Mouse (Mus musculus): Measurements from ENCODE around the gene Map2k1.

Gene Map2k1

DNA sequence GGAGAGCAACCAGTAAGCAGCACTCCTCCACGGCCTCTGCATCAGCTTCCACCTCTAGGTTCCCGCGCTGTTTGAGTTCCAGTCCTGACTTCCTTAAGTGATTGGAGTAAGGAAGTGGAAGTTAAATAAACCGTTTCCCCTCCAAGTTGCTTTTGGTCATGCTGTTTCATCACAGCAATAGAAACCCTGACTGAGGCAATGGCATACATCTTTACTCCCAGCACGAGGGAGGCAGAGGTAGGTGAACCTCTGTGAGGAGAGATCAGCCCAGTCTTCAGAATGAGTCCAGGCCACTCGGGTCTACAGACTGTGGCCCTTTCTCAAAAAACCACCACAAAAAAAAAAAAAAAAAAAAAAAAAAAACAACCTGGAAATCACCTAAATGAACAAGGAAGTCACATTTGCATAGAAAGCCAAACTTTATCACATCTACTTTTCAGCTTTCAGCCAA, 11.0 kb downstream of the Map2k1 start:
- DNase-seq, result no peak

DNA sequence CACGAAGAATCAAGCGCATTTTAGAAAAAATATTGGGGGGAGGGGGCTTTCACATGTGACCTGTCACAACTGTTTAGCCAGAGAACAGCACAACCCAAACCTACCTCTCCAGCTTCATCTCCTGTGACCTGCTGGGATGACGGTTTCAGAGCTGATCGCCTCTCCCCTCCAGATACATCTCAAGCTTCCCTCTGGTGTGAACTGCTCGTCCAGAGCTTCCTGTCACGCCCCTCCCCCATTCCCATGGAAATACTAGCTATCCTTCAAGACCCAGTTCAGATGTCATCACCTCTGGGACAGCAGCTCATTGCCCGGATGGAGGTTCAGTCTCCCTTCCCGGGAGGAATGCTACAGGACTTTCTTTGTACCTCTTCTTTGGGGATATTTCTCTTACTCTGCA, 12.8 kb downstream of the Map2k1 start:
- no peak for DNase-seq

DNA sequence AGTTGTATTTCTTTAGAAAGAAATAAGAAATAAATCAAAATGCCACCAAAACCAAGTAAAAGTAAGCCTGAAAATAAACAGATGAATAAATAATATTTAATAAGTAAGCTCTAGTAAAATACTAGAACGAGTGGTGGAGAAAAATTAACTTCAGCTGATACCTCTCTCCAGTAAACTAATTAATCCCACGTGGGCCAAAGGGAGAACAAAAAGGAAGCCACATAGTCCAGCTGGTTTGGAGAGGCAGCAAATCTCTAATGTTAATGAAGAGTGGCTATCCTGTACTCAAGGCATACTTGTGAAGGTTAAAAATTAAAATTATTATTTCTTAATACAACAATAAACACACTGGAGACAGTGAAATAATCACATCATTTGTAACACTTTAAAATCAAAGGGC, 13.3 kb downstream of the Map2k1 start:
- DNase-seq, result no peak

DNA sequence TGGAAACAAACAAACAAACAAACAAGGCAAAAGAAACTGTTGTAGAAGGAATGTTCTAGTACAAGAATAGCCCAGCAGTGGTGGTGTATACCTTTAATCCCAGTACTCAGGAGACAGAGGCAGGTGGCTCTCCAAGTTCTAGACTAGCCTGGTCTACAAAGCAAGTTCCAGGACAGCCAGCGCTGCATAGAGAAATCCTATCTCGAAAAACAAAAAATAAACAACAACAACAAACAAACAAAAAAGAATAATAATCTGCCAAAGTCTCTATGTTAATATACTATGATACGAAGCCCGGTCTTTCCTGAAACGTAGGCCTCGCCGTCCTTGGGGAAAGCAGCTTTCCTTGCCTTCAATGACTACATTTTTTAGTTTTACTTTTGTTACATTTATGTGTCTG, 17.4 kb downstream of the Map2k1 start:
- DNase-seq, result no peak

DNA sequence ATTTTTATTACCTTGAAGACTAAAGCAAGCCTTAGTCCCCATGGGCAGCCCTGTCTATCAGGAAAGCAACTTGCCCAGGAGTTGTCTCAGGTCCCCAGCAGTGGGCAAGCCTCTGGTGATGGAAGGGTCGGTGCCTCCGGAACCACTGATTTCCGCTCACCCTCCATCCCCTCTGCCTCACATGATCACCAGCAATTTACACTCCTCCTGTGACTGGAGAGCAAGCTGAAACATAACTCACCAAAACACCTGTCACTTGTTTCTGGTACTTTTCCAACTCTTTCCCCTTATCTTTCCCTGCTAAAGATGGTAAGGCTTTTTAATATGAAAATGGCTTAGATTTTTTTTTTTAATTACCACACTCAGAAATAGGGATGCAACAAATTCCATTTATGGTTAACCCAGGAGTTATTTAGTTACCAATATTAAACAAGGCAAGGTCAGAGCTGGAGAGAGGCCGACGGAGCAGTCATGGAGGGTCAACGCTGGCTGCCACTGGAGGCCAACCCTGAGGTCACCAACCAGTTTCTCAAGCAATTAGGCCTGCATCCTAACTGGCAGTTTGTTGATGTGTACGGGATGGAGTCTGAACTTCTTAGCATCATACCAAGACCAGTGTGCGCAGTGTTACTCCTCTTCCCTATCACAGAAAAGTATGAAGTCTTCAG, 18.5 kb downstream of the Map2k1 start, which contains the start of gene Uchl4:
Gene Uchl4 (plus strand): TSS at position 434 of the 668 bp plus-strand sequence.
- DNase-seq, result no peak

DNA sequence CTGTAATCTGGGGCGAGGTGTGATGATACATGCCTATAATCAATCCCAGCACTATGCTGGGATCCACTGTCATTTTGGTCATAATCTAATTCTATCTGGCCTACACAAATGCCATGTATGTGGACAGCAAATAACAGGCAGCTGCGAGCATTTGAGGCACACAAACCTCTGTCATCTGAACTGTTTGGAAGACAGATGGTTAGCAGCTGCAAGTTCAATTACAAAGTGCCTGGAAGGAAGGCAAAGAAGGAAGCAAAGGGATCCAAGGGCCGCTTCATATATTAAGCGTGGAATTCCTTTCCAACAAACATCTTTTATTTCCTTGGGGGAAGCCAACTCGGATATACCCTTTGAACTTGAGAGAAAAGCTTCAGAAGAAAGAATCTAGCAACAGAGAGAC, 19.8 kb downstream of the Map2k1 start:
- no peak for DNase-seq

DNA sequence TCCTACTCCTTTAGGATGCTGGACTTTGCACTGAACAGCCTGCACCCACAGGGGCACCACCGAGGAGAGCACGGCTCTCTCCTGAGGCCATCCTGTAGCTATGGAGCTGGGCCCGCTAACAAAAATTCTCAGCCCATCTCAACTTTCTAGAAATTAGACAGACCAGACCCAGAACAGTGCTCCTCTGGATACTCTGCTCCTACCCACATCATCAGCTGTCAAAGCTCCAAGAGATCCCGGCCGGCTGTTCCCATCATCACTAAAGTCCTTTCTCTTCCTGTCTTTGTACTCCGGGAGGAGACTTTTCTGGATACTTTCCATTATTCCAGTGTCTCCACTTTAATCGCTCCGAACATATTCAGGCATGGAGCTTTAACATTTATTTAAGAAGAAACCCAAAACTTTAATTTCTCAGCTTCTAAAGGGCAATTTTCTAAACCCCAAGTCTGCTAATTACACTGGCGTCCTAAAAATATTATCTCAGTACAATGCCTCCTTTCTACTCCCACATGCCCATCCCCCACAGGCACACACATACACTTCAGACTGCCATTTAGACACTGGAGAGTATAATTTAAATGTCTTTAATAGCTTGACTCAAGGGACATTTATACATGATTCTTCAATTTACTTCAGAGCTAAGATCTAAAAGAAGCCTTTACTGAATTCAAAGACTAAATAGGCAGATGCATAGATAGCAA, 21.0 kb downstream of the Map2k1 start:
- DNase-seq, result no peak

DNA sequence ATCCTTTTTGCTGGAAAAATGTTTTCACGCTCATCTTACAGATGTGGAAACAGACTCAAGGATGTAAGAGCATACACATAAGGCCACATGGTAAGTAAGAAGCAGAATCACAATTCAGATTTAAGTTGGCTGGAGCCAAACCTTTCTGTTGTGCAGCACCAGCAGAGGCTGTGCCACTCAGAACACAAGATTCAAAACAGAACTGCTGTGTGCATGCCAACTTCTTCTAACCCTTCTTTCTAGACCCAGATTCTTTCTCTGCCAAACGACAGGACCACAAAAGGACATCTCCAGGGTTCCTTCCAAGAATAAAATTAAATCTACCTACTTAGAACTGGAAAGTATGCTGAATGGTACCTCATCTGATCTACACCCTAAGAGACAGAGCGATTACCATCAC, 21.8 kb downstream of the Map2k1 start:
- DNase-seq, result no peak

DNA sequence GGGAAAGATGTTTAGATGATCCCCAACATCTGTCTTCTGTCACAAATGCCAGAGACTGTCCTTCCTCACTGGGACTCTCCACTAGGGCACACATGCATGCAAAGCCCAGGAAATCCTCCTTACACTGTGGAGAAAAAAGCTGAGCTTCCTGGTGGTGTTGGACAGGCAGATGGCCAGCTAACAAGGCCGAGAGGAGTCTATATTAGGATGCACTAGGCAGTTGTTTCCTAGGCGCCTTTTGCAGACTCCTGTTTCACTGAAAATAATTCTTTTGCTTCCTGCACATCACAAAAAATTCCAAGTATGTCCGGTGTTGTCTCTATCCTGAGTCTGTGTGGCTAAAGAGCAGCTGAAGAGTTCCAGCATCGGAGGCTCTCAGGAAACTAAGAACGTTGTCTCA, 22.3 kb downstream of the Map2k1 start:
- DNase-seq, result no peak

DNA sequence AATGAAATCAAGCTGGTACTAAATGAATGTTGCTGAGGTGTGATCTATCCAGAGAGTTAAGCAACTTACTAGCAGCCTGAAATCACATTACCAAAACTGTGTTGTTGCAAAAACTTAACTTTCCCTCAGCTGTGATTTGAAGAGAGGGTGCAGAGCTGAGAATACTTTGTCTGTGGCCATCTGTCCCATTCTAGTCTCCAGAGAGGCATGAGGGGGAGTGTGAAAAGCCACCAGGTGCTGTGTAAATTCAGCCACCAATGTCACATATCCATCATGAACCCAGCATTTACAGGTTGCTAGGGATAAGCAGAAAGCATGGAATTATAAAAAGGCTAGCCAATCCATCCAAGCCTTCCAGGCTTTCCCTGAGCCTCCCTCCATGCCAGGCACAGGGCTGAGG, 24.5 kb downstream of the Map2k1 start:
- DNase-seq, result no peak

DNA sequence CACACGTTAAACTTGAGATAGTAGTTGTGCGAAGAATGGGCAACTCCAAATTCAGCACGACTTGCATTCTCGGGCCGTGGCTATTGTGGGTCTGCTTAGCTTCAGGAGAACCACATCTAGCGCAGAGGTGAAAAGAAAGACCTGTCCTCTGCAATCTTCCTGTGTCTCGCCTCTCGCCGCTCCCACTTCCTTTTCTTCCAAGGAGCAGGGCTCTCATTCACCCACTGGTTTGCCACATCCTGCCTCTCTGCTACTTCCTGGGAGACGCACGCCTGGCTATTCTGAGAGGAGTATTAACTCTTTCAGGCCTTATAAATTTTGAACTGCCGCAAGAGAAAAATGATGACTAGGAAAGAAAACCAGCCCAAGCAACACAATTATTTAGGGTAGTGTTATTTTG, 25.7 kb downstream of the Map2k1 start:
- DNase-seq, result peak; percentile 33 to 40

DNA sequence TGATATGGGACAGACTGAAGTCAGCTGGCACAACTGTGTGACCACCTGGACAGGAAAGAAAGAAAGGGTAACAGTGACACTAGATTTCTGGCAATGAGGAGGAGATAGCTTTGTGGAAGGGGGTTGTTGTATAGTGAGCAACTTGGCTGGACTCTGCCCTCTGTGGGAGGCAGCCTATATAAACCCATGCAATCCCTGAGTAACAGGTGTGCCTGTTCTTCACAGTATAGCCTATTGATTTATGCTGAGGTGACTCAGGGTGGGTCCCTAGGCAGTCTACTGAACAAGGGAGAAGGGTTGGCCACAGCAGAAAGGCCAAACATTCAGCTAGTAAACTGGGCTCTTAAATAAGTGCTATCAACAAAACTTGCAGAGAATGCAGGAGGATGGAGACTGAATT, 27.6 kb downstream of the Map2k1 start:
- DNase-seq, result no peak

DNA sequence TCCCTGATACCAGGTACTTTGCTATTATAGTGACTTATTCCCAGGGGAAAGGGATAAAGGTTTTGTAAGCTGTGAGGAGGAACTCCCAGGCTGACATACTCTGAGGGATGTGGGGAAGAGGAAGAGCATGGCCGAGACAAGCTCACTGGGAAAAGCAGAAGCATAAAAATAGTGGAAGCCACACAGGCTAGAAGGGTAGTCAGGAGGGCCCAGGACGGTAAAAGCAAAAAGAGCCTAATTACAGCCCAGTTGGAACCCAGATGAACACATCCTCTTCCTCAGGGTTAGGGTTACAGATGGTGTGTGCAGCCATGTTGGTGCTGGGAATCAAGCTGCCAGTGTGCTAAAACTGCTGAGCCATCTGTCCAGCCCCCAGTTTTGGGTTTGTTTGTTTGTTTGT, 31.3 kb downstream of the Map2k1 start:
- no peak for DNase-seq

DNA sequence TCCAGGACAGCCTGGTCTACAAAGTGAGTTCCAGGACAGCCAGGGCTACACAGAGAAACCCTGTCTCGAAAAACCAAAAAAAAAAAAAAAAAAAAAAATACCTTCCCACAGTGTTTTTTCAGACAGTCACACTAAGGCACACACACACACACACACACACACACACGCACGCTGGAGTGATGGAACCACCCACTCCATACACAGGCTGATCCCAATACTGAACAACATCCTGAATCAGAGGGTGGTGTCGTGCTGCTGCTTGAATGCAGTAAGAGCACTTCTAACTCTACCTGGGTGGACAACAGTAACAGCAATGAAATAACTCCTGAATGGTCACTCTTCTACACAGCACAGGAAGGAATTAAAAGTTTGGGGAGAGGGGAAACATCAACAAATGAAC, 32.0 kb downstream of the Map2k1 start:
- DNase-seq, result no peak

DNA sequence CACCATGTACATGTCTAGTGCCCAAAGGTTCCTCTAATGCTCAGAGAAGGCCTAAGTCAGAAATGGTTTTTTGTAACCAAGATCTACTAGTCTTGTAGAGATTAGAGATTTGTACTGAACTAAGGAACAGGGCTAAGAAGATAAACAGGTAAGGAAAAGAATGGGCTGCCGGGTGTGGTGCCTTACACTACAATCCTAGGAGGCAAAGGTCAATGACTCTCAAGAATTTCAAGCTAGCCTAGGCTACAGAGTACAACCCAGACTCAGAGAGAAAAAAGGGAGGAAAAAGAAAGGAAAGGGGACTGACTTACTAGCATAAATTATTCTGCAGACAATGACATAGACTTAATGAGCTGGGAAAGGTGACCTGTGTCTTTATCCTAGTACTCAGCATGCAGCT, 32.8 kb downstream of the Map2k1 start:
- DNase-seq, result no peak

DNA sequence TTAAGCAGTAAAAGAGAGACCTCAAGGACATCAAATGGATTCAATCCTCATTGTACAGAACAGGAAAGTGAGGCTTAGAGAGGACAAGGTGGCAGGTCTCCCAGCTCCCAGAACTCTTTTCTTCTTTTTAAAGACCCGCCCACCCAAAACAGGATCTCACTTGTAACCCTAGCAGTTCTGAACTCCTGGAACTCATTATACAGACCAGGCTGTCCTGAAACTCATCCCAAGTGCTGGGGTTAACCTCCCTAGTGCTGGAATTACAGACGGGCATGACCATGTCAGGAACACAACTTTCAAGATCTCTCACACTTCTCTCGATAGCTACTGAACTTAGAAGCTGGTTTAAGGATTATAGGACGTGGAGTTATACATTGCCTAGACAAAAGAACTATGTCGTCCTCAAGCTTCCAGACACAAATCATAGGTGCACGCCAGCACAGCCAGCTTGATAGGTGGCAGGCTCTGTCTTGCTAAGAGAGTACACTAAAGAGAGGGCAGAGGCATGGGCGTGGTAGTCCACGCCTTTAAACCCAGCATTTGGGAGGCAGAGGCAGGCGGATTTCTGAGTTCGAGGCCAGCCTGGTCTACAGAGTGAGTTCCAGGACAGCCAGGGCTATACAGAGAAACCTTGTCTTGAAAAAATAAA, 33.5 kb downstream of the Map2k1 start:
- no peak for DNase-seq

DNA sequence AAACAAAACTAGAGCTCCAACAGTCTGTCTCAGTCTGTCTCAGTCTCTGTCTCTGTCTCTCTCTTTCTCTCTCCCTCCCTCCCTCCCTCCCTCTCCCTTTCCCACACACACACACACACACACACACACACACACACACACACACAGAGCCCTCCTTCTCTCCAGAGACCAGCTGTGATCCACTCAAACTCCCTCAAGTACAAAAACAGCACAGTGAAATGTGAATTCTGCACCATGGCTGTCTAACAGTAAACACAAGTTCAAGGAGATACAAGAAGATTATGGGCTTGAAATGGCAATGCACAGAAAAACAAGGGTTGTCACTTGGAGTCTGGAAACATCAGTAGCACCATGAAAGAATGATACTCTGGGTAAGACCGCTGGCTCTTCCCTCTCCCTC, 34.1 kb downstream of the Map2k1 start:
- DNase-seq, result no peak

DNA sequence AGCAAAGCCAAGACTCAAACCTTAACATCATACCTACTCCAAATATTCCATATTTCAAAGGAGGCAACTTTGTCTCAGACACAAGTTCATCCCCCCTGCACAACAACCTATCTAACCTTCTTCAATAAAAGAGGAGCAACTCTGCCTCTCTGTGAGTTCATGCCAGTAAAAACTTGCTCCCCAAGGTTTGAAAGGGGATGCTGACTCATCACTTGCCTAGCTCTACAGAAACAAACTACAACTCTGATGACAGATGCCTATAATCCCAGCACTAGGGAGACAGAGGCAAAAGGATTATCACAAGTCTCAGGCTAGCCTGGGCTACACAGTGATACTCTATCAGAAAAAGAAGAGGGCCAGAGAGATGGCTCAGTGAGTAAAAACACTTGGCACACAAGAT, 35.5 kb downstream of the Map2k1 start:
- DNase-seq, result no peak

DNA sequence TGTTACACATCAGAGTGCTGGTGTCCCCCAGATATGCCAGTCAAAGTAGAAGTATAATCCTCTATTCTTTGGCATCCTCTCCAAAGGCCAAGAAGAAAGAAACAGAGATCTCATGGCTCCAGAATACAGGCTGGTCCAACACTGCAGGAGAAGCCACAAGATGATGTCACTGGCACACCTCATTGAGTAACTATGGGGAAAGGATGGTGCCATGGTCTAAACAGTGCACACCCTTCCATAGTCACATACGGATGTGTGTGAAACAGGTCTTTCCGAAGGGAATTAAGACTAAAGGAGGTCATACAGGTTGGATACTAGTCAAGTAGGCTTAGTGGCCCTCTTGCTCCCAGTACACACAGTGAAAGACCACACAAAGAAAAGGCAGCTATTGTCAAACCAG, 36.8 kb downstream of the Map2k1 start:
- DNase-seq, result no peak

DNA sequence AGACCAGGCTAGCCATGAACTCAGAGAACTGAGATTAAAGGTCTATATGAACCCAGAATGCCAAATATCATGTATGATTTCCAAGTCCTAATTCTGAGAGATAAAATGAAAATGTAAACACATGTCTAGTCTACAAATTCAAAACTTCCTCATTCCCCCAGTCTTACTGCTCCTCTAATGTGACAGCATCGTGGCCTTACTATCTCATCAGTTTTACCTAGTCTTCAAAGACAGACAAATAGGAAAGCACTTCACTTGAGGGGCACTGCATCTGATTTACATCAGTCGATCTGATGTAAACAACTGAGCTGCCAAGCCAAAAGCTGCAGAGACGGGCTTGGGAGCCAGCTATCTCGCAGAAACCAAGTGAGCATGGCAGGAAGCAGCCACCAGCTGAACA, 37.3 kb downstream of the Map2k1 start:
- no peak for DNase-seq

DNA sequence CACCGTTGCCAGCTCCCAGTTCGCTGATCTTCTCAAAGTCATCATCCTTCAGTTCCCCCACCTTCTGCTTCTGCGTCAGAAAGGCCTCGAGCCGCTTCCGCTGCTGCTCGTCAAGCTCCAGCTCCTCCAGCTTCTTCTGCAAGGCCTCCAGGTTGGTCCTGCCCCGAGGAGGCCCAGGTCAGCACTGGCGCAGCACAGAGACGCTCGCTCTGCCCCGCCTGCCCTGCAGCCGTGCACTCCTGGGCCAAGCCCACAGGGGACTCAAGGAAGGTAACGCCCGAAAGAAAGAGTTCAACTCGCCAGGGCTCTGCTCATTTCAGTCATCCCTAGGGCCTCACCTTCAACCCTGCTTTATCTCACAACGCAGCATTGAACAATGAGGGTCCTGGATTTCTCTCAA, 39.0 kb downstream of the Map2k1 start:
- no peak for DNase-seq

DNA sequence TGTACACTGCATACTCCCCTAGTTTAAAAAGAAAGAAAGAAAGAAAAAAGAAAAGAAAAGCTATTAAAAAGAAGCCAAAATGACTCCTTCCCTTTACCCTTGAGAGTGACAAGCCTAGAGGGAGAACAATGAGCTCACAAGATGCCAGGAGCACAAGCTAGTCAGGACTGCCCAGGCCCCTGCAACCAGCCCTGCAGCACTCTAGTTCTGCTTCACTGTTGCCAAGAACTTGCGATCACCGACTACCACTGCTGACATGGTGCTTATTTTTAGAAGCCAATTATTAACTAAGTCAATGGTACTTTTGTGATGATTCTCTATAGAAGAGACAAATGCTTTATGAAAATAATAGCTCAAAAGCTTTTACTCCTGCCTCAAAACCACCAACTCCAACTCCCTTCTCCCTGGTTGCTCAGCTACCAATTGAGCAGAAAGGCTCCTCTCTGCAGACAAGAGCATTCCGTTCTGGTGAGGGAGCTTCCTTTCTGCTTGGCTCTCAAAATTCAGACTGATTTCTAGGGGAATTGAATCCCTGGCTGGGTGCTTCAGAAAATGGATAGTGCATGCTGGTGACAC, 45.8 kb downstream of the Map2k1 start:
- DNase-seq, result no peak

DNA sequence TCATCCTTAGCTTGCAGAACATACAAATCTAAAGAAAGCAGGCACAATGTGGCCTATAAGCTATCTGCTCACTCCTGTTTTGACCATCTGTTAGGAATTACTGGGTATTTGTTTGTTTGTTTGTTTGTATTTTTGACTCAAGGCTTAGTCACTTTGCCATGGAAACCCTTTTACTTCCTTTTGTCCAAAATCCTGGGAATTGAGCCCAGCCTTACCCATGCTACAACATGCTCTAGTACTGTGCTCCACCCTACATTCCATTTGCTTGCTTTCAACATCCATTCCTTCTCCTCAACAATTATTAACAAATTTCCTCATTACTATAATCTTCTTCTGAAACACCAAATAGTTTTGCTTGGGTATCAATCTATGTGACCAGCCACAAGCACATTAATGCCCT, 50.6 kb downstream of the Map2k1 start:
- no peak for DNase-seq

DNA sequence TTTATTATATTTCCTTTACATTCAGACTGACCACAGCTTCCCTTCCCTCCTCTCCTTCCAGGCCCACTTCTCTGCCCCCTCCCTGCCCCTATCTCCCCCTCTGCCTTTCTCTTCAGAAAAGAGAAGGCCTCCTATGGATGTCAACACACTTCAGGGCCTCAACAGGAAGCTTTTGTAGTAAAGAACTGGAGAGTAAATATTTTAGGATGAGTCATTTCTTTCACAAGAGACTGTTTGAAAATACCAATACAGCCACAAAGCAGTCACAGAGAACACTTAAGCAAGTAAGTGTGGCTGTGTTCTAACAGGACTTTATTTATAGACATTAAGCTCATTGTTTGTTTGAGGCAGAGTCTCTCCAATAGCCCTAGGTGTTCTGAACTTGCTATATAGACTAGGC, 51.1 kb downstream of the Map2k1 start:
- no peak for DNase-seq
